Comparison of ENCODE assay signal across 19 mouse cellular contexts in the genomic region with DNA sequence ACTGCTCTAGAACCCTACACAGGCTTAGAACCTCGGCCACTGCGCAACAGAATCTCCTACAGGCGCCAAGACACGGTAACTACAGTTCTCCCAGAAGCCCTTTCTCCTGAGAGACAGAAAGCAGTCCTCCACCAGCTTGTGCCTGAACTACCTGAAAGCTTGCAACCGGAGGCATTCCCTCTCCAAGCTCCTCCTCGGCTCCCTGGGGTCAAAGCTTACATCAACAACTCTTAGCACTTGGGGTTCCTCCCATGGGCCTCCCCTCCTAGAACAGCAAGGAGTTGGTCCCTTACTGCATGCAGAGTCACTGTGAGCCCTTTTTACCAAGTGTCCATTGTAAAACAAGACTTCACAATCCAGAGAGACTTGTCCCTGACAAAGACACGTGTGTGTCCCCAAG. TPM values are rescaled to one million over a fixed set of nuclear protein-coding genes. Genes with fewer than 3 reads are reported as not detected.
DNase-seq lines count a peak whose midpoint lies in the region; ATAC-seq and TF ChIP-seq lines count a peak whose summit lies in the region.
"Had no signal": no experiment of that assay in that cellular context is flagged by ENCODE, and none has a peak within 500 bp of the region (broad histone marks: within the 10 kb centered on the region; RNA-seq: fewer than 3 reads in every experiment).

No protein-coding gene starts in this region.

- no peaks in the 10 kb centered on the region for H3K27me3 ChIP-seq in kidney, embryonic 15.5 days
- H3K27me3 ChIP-seq in stomach, postnatal 0 days (ENCODE audit: control insufficient read depth, insufficient read depth, low read length), result no peaks in the 10 kb centered on the region
- no peaks in the 10 kb centered on the region for H3K27me3 ChIP-seq in forebrain, embryonic 12.5 days
- H3K27me3 ChIP-seq: intestine, embryonic 15.5 days had no signal

- 82% methylated on average over 7 of the region's 7 CpGs for WGBS in kidney, embryonic 15.5 days
- 88% methylated on average over 7 of the region's 7 CpGs for WGBS in stomach, postnatal 0 days
- 96% methylated on average over 7 of the region's 7 CpGs for WGBS in forebrain, embryonic 12.5 days

- DNase-seq in kidney, adult 8-10 months, result no peak
- DNase-seq in ES-E14 (ENCODE audit: low read depth, low spot score), result no peak
- no peak for DNase-seq in stomach, postnatal 0 days (ENCODE audit: low spot score)
- no peak for DNase-seq in urinary bladder, postnatal 4 days (ENCODE audit: low spot score in 2 of 2)
- DNase-seq: cerebellum, adult 18-20 months; cerebellum, adult 9-10 months; cerebellum, postnatal 14 days; forebrain, postnatal 0 days; gastrocnemius, adult 2 months; gastrocnemius, postnatal 14 days; heart, adult 11 months had no signal

- 0 out of 2 replicates have a peak overlapping the region, but pooled peaks have one; percentile 6 for H3K27ac ChIP-seq in kidney, embryonic 15.5 days
- H3K27ac ChIP-seq in ES-E14 (ENCODE audit: insufficient read depth, low read depth, low read length, poor library complexity, severe bottlenecking), result peak overlapping the region; percentile 57; the same call in 1 of the 2 replicates
- H3K27ac ChIP-seq in stomach, postnatal 0 days (replicated peaks), result no peak overlapping the region
- no peak overlapping the region for H3K27ac ChIP-seq in forebrain, embryonic 12.5 days
- H3K27ac ChIP-seq: forebrain, embryonic 10.5 days; gastrocnemius, adult 2 months; intestine, embryonic 15.5 days had no signal

- no peak for ATAC-seq in kidney, embryonic 15.5 days (replicated peaks; ENCODE audit: low FRiP score)
- peak; percentile 13; the same call in 1 of the 2 replicates for ATAC-seq in stomach, postnatal 0 days (ENCODE audit: low FRiP score, low TSS enrichment)
- ATAC-seq in forebrain, embryonic 12.5 days (ENCODE audit: low FRiP score), result no peak
- ATAC-seq: CD4-positive, CD25-positive, alpha-beta regulatory T cell, adult 4 months; forebrain, embryonic 14.5 days; forebrain, postnatal 0 days; hindbrain, embryonic 16.5 days; intestine, embryonic 15.5 days had no signal

- in situ Hi-C loops in ES-E14 (cut with MboI; ENCODE audit: low sequenced_read_pairs in 2 of 2, unreplicated experiment in 2 of 2), result no loop called here

- H3K36me3 ChIP-seq in kidney, embryonic 15.5 days, result peaks cover 92% of the 10 kb centered on the region
- H3K36me3 ChIP-seq in ES-E14 (ENCODE audit: control insufficient read depth, insufficient read depth, low read length, poor library complexity, severe bottlenecking), result peaks cover 30% of the 10 kb centered on the region
- no peaks in the 10 kb centered on the region for H3K36me3 ChIP-seq in stomach, postnatal 0 days (ENCODE audit: control insufficient read depth, insufficient read depth, low read length)
- H3K36me3 ChIP-seq in forebrain, embryonic 12.5 days (replicated peaks), result peaks cover 75% of the 10 kb centered on the region

- no peak overlapping the region for H3K4me2 ChIP-seq in kidney, embryonic 15.5 days
- H3K4me2 ChIP-seq in stomach, postnatal 0 days (replicated peaks; ENCODE audit: low read depth), result no peak overlapping the region
- no peak overlapping the region for H3K4me2 ChIP-seq in forebrain, embryonic 12.5 days
- H3K4me2 ChIP-seq: heart, embryonic 11.5 days; intestine, embryonic 15.5 days had no signal

- no peak for TF ChIP-seq EP300 in stomach, postnatal 0 days (optimal IDR thresholded peaks at IDR 0.05)

- H3K4me3 ChIP-seq in kidney, embryonic 15.5 days (replicated peaks), result no peak overlapping the region
- H3K4me3 ChIP-seq in ES-E14 (ENCODE audit: insufficient read depth in 1 of 2, low read depth in 1 of 2, low read length in 2 of 2, poor library complexity in 1 of 2, severe bottlenecking in 1 of 2), result no peak overlapping the region
- H3K4me3 ChIP-seq in stomach, postnatal 0 days (ENCODE audit: low read depth, low read length), result no peak overlapping the region
- no peak overlapping the region for H3K4me3 ChIP-seq in forebrain, embryonic 12.5 days (replicated peaks)
- H3K4me3 ChIP-seq: forebrain, embryonic 10.5 days; gastrocnemius, adult 2 months; intestine, embryonic 15.5 days had no signal

- TF ChIP-seq CTCF in stomach, postnatal 0 days (IDR thresholded peaks at IDR 0.05; ENCODE audit: low read depth), result no peak

- no peaks in the 10 kb centered on the region for H3K9me3 ChIP-seq in kidney, embryonic 15.5 days (replicated peaks)
- H3K9me3 ChIP-seq in ES-E14 (ENCODE audit: control insufficient read depth, insufficient read depth, low read depth, low read length), result no peaks in the 10 kb centered on the region; the same call in 1 of the 2 replicates
- no peaks in the 10 kb centered on the region for H3K9me3 ChIP-seq in stomach, postnatal 0 days (ENCODE audit: control insufficient read depth, low read length)
- no peaks in the 10 kb centered on the region for H3K9me3 ChIP-seq in forebrain, embryonic 12.5 days
- H3K9me3 ChIP-seq: forebrain, embryonic 10.5 days; intestine, embryonic 15.5 days had no signal

- no peak overlapping the region for H3K9ac ChIP-seq in kidney, embryonic 15.5 days
- H3K9ac ChIP-seq in ES-E14 (ENCODE audit: insufficient read depth, low read depth, low read length, poor library complexity, severe bottlenecking), result no peak overlapping the region
- H3K9ac ChIP-seq in stomach, postnatal 0 days (ENCODE audit: low read length), result no peak overlapping the region
- H3K9ac ChIP-seq in forebrain, embryonic 12.5 days, result no peak overlapping the region
- H3K9ac ChIP-seq: forebrain, postnatal 0 days; intestine, embryonic 15.5 days had no signal

- peaks cover 9% of the 10 kb centered on the region for H3K4me1 ChIP-seq in kidney, embryonic 15.5 days
- H3K4me1 ChIP-seq in ES-E14 (ENCODE audit: control insufficient read depth in 2 of 2, insufficient read depth in 2 of 2, low read length in 2 of 2, poor library complexity in 1 of 2), result peaks cover 6 to 32% of the 10 kb centered on the region in 2 experiments
- no peaks in the 10 kb centered on the region for H3K4me1 ChIP-seq in stomach, postnatal 0 days (replicated peaks; ENCODE audit: control insufficient read depth, insufficient read depth)
- peaks cover 37% of the 10 kb centered on the region for H3K4me1 ChIP-seq in forebrain, embryonic 12.5 days
- H3K4me1 ChIP-seq: intestine, embryonic 15.5 days had no signal

TF ChIP-seq in ES-E14, 5 proteins besides CTCF, POLR2A, EP300 and RAD21:
- no peak for TF ChIP-seq CHD2 (IDR thresholded peaks at IDR 0.05; ENCODE audit: low read depth, low read length)
- TF ChIP-seq ZNF384 (IDR thresholded peaks at IDR 0.05; ENCODE audit: low read depth, low read length), result no peak
- TF ChIP-seq MAFK (IDR thresholded peaks at IDR 0.05; ENCODE audit: insufficient read depth, low read depth, low read length), result no peak
- TF ChIP-seq ZC3H11A (IDR thresholded peaks at IDR 0.05; ENCODE audit: borderline replicate concordance, low read depth, low read length), result no peak
- no peak for TF ChIP-seq HCFC1 (IDR thresholded peaks at IDR 0.05; ENCODE audit: borderline replicate concordance, insufficient read depth, low read length)

RNA-seq across cellular contexts. Expression of a gene that starts 49.2 kb away (rescaled TPM):
- 29.1 and 29.3 TPM in 2 replicates for polyA plus RNA-seq in kidney, embryonic 15.5 days (2015; fragmentation: Nextera tagmentation; extraction: Ambion mirVana)
- total RNA-seq in ES-E14 (2012; rRNA removed), result 66.4 and 94.8 TPM in 2 replicates
- 6.7 and 7.3 TPM in 2 replicates for polyA plus RNA-seq in stomach, postnatal 0 days (2015; fragmentation: Nextera tagmentation; extraction: Ambion mirVana)
- polyA plus RNA-seq in forebrain, embryonic 12.5 days (2016; fragmentation: Nextera tagmentation; extraction: Ambion mirVana), result 34.9 and 35.8 TPM in 2 replicates

Comparison
In these comparisons a context has a peak if more than half of its experiments do, and no peak if none do; other contexts are left out.
1. H3K27ac ChIP-seq: peak in kidney, embryonic 15.5 days (single experiment) and ES-E14 (single experiment); none in stomach, postnatal 0 days (single experiment) and forebrain, embryonic 12.5 days (single experiment).